In genomic region chr1:36766431-36767205, GRCm38 (mm10) we compare ENCODE assay signal across 17 mouse cellular contexts. TPM values are rescaled to one million over a fixed set of nuclear protein-coding genes. Genes with fewer than 3 reads are reported as not detected.
DNase-seq lines count a peak whose midpoint lies in the region; TF ChIP-seq lines count a peak whose summit lies in the region.
"Had no signal": no experiment of that assay in that cellular context is flagged by ENCODE, and none has a peak within 500 bp of the region (broad histone marks: within the 10 kb centered on the region; RNA-seq: fewer than 3 reads in every experiment).

No protein-coding gene starts in this region.

- H3K79me2 ChIP-seq in CH12.LX (replicated peaks; ENCODE audit: control insufficient read depth, extremely low read depth, insufficient read depth, poor library complexity, severe bottlenecking): no peaks in the 10 kb centered on the region

- TF ChIP-seq EP300 in CH12.LX (IDR thresholded peaks at IDR 0.05; ENCODE audit: low read length): no peak

- TF ChIP-seq RAD21 in CH12.LX (IDR thresholded peaks at IDR 0.05; ENCODE audit: low read depth, low read length): no peak

- H3K4me2 ChIP-seq in CH12.LX (ENCODE audit: insufficient read depth, low read depth, poor library complexity, severe bottlenecking): no peak overlapping the region
- H3K4me2 ChIP-seq: heart, embryonic 11.5 days; hindbrain, embryonic 15.5 days; liver, embryonic 11.5 days had no signal

- H3K4me3 ChIP-seq in CH12.LX (replicated peaks in 1 of 3; ENCODE audit: low read depth in 2 of 3, low read length in 2 of 3, poor library complexity in 1 of 3): no peak overlapping the region
- H3K4me3 ChIP-seq: hindbrain, embryonic 15.5 days; left cerebral cortex, adult 2 months had no signal

- H3K4me1 ChIP-seq in CH12.LX (ENCODE audit: control insufficient read depth in 1 of 2, insufficient read depth in 2 of 2): peaks cover 7 to 25% of the 10 kb centered on the region in 2 experiments; a peak in 2 of 4 replicates

- TF ChIP-seq CTCF in CH12.LX (conservative IDR thresholded peaks at IDR 0.05 in 1 of 2, IDR thresholded peaks at IDR 0.05 in 1 of 2; ENCODE audit: low read depth in 2 of 2, low read length in 2 of 2): no peak

- no peaks in the 10 kb centered on the region for H3K27me3 ChIP-seq in CH12.LX (replicated peaks)

- dilution Hi-C loops in CH12.LX (cut with MboI; ENCODE audit: extremely low pct_ligation_motif_present, extremely low pct_unique_long_range_greater_than_20kb, low sequenced_read_pairs): no loop called here

- no peaks in the 10 kb centered on the region for H3K36me3 ChIP-seq in CH12.LX (replicated peaks in 1 of 2; ENCODE audit: control insufficient read depth in 1 of 2, insufficient read depth in 1 of 2, low read length in 1 of 2)
- H3K36me3 ChIP-seq: hindbrain, embryonic 15.5 days had no signal

- peak; percentile 1 for DNase-seq in ovary, postnatal 36 days (ENCODE audit: low spot score)
- DNase-seq in ovary, adult 18-20 months (ENCODE audit: low spot score): no peak
- peak; percentile 37 for DNase-seq in CH12.LX (ENCODE audit: extremely low read depth)
- peak; percentile 88 for DNase-seq in induced T-regulatory cell, adult 2 months (ENCODE audit: low read depth)
- peak; percentile 61 to 73 for DNase-seq in thymus, postnatal 10 days (ENCODE audit: low spot score in 2 of 2)
- DNase-seq in right cerebral cortex, postnatal 36 days (ENCODE audit: low spot score in 2 of 2): no peak
- no peak for DNase-seq in layer of hippocampus, adult 8-10 months (ENCODE audit: low spot score in 2 of 2)
- no peak for DNase-seq in cerebellum, adult 18-20 months
- DNase-seq: adrenal gland, postnatal 10 days; cerebellum, adult 2 months; kidney, postnatal 14 days; lung, postnatal 36 days had no signal

- peaks cover 2% of the 10 kb centered on the region for H3K9me3 ChIP-seq in CH12.LX (replicated peaks; ENCODE audit: low read length)
- H3K9me3 ChIP-seq: hindbrain, embryonic 15.5 days had no signal

- in situ Hi-C loops in CH12.LX (cut with MboI; ENCODE audit: low pct_ligation_motif_present, low pct_unique_long_range_greater_than_20kb, low sequenced_read_pairs): no loop called here

- H3K9ac ChIP-seq in CH12.LX (ENCODE audit: insufficient read depth, low read depth): no peak overlapping the region
- H3K9ac ChIP-seq: hindbrain, embryonic 15.5 days had no signal

- no peak for TF ChIP-seq POLR2A in CH12.LX (IDR thresholded peaks at IDR 0.05; ENCODE audit: low read depth, low read length)

- H3K27ac ChIP-seq in CH12.LX (ENCODE audit: insufficient read depth, low read depth): no peak overlapping the region
- H3K27ac ChIP-seq: hindbrain, embryonic 15.5 days; left cerebral cortex, adult 2 months had no signal

TF ChIP-seq in CH12.LX, 34 proteins besides CTCF, POLR2A, EP300 and RAD21:
- no peak for TF ChIP-seq ZMIZ1 (IDR thresholded peaks at IDR 0.05; ENCODE audit: low read depth, low read length)
- no peak for TF ChIP-seq POLR2AphosphoS2 (IDR thresholded peaks at IDR 0.05; ENCODE audit: low read depth, low read length)
- no peak for TF ChIP-seq MAX (IDR thresholded peaks at IDR 0.05; ENCODE audit: low read length)
- no peak for TF ChIP-seq IRF4 (IDR thresholded peaks at IDR 0.05; ENCODE audit: low read depth, low read length)
- TF ChIP-seq JUND (conservative IDR thresholded peaks at IDR 0.05; ENCODE audit: low read depth, low read length): no peak
- TF ChIP-seq ZC3H11A (IDR thresholded peaks at IDR 0.05; ENCODE audit: low read depth, low read length): no peak
- TF ChIP-seq ZNF384 (IDR thresholded peaks at IDR 0.05; ENCODE audit: low read depth, low read length): no peak
- TF ChIP-seq RCOR1 (conservative IDR thresholded peaks at IDR 0.05; ENCODE audit: low read depth, low read length): no peak
- TF ChIP-seq E2F4 (IDR thresholded peaks at IDR 0.05; ENCODE audit: insufficient replicate concordance, low read depth, low read length): no peak
- TF ChIP-seq MEF2A (IDR thresholded peaks at IDR 0.05; ENCODE audit: borderline replicate concordance, low read depth, low read length): no peak
- no peak for TF ChIP-seq USF1 (IDR thresholded peaks at IDR 0.05; ENCODE audit: low read depth, low read length)
- TF ChIP-seq HCFC1 (IDR thresholded peaks at IDR 0.05; ENCODE audit: low read depth, low read length): no peak
- TF ChIP-seq SIN3A (IDR thresholded peaks at IDR 0.05; ENCODE audit: low read length): no peak
- TF ChIP-seq ELF1 (IDR thresholded peaks at IDR 0.05; ENCODE audit: low read depth, low read length): no peak
- TF ChIP-seq USF2 (conservative IDR thresholded peaks at IDR 0.05; ENCODE audit: low read depth, low read length): no peak
- no peak for TF ChIP-seq MYC (IDR thresholded peaks at IDR 0.05; ENCODE audit: low read depth, low read length)
- no peak for TF ChIP-seq TBP (conservative IDR thresholded peaks at IDR 0.05; ENCODE audit: low read depth, low read length)
- TF ChIP-seq SMC3 (IDR thresholded peaks at IDR 0.05; ENCODE audit: low read depth, low read length): no peak
TF ChIP-seq in CH12.LX: peak in this region for 0.

RNA-seq across cellular contexts. Expression of gene Zap70, which starts 5.0 kb away (rescaled TPM):
- total RNA-seq in CH12.LX (2012; rRNA removed) (0.21 and 0.25 TPM in 2 replicates), CH12.LX (2014; rRNA removed) (0.23 TPM in 2 replicates)
- polyA plus RNA-seq in CH12.LX (2012; ENCODE audit: insufficient read length, low read depth): 0.18 TPM in 1 of 2 replicates, not detected in the other
- total RNA-seq in layer of hippocampus, adult 8-10 months (2022): 1 to 10 TPM; 3.2 to 4.3 (median 3.7) TPM
- total RNA-seq: MEL had no signal

RNA-seq across cellular contexts. Expression of gene Actr1b, which starts 52.4 kb away (rescaled TPM):
- total RNA-seq in CH12.LX (2012; rRNA removed) (66.2 and 81.8 TPM in 2 replicates), CH12.LX (2014; rRNA removed) (61.0 and 63.6 TPM in 2 replicates)
- 71.2 and 76.6 TPM in 2 replicates for polyA plus RNA-seq in CH12.LX (2012; ENCODE audit: insufficient read length, low read depth)
- total RNA-seq in layer of hippocampus, adult 8-10 months (2022): 100 to 1,000 TPM; 246 to 261 (median 255) TPM

RNA-seq across cellular contexts. Expression of gene 4933424G06Rik, which starts 56.7 kb away (rescaled TPM):
- total RNA-seq in CH12.LX (2012; rRNA removed): not detected in 2 replicates
- total RNA-seq in CH12.LX (2014; rRNA removed): 0.49 TPM in 1 of 2 replicates, not detected in the other
- polyA plus RNA-seq in CH12.LX (2012; ENCODE audit: insufficient read length, low read depth): not detected in 2 replicates
- under 1 TPM in 1 of 4 experiments, not detected in 3; 0.56 TPM for total RNA-seq in layer of hippocampus, adult 8-10 months (2022)
- total RNA-seq: adrenal gland, postnatal 10 days; MEL had no signal
- polyA plus RNA-seq: heart, embryonic 11.5 days; liver, embryonic 11.5 days had no signal

Comparison
In these comparisons a context has a peak if more than half of its experiments do, and no peak if none do; other contexts are left out.
1. DNase-seq: peak in ovary, postnatal 36 days (single experiment), CH12.LX (single experiment), induced T-regulatory cell, adult 2 months (single experiment) and thymus, postnatal 10 days (2 of 2); none in ovary, adult 18-20 months (single experiment), right cerebral cortex, postnatal 36 days (0 of 2), layer of hippocampus, adult 8-10 months (0 of 2) and cerebellum, adult 18-20 months (0 of 2).